Mouse (Mus musculus): ENCODE data around the gene Ezh1.
"Not testable (repeated sequence)": the region's sequence is repeated elsewhere in the genome, so short reads cannot be mapped to it uniquely, and the experiment has no call there.

Ezh1 gene

GRCm38 (mm10) chr11:101167963-101168300 is 58.3 kb downstream of the Ezh1 start:
- no peak for DNase-seq

- no peak for DNase-seq
These were observed 58.9 kb downstream of the Ezh1 start for GRCm38 (mm10) chr11:101167211-101167962.

- no peak for DNase-seq
These were observed 59.9 kb downstream of the Ezh1 start for GRCm38 (mm10) chr11:101166357-101166756.

DNA sequence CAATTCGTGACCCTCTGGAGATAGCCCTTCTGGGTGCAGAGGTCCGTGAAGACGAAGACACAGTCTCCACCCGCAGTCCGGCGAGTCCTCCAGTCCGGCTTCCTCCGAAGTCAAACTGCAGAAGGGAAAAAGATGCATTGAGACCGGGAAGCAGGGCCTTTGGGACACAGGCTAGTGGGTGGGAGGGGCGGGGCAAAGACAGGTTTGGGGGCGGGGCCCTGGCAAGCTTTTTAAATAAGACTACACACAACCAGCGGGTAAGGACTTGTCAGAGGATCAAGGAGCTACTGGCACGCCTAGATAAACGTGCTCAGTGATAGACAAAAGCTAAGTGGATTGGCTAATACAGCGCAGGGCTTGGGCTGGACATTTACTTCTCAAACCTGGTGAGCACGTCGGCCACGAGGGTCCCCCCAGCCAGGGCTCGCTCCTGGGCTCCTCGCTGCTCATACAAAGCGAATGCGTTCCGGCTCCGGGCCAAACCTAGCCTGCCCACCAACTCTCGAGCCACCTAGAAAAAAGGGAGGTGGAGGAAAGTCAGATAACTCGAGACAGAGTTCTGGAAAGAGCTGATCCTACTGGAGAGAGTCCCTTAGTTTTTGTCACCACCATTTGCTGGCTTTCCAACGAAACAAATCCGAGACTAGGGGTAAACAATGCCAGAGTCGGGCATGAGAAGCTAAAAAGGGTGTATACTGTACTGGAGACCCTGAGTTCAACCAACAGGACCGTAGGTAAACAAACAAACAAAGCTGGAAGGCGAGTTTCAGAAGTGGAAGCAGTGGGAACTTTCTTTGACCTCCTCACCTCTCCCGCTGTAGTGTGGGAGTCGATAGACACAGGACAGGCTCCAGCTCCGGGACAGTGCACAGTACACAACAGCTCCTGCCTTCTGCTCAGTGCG is 61.3 kb downstream of the Ezh1 start:
- DNase-seq, result no peak

- no peak for DNase-seq
These were observed 62.0 kb downstream of the Ezh1 start for GRCm38 (mm10) chr11:101164351-101164665.

DNA sequence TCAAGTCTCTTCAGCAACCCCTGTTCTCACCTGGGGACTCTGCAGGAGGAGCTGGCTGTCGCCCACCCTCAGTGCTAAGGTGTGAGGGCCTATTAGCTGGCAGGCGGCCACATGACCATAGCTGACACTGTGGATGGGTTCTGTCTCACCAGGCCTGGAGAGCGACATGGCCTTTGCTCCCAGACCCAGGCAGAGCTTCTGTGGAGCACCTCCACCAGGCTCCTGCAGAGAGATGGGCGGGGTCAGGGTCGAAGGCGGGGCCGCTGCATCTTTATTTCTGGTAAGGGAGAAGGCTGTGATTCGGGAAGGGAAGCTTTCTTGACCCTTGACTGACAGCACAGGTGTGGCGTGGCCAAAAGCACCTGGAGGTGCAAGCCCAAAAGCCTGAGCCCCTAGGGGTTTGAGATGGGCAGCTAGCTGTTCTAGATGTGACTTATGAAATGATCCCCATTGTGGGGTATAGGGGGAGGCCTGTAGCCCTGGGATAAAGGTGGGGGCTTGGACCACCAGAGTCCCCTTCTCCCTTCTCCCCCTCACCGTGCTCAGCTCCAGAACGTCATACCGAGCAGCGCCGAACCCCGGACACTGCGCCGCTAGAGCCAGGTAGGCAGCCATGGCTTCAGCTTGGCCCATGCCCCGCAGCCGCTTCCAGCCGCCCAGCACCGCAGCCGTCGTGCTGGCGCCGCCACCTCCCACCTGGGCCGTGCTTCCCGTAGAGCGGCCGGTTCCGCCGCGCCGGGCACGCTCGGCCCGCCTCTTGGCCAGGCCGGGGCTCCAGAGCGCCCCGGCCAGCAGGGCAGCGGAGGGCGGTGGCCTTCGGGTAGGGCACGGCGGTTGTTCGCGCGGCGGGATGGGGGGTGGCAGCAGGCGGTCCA is 62.5 kb downstream of the Ezh1 start:
- DNase-seq, result no peak

DNA sequence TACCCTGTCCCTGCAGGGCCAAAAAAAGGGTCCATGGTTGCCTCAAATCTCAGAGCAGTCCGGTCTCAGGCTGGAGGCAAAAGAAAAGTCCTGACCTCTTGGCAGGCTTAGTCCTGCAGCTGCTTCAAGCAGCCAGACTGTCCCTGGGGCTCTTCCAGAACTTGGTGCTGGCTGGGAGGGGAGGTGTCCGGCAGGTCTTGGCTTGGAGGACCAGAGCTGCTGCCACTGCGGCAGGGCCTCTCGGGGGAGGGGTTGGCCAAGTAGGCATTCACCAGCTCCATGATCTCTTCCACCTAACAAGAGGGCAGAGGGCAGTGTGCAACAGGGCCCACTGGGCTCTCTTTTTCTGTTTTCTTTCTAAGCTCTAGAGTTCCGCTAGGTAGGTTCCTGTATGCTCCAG is 63.5 kb downstream of the Ezh1 start:
- DNase-seq, result peak in 1 of 2 experiments; percentile 84

- DNase-seq, result no peak
These were observed 64.0 kb downstream of the Ezh1 start for GRCm38 (mm10) chr11:101162301-101162700.

DNA sequence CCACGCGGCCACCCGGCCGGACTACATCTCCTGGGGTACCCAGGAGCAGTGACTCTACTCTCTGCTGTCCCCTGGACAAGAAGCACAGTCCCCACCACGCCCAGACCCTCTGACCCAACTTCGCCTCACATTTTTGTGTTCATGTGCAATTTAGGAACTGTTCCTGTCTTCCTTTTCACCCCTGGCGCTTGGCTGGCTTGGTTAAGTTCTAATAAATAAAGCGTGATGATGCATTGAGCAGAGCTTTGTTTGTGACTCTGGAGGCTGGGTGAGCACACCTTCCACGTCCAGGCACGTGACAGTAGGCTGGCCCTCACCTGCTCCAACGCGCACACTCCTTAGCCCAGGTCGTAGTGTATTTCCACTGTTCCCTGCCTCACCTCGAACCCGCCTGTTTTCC is 64.7 kb downstream of the Ezh1 start:
- DNase-seq, result no peak

GRCm38 (mm10) chr11:101160981-101161505 is 65.2 kb downstream of the Ezh1 start:
- DNase-seq, result not testable (repeated sequence)

DNA sequence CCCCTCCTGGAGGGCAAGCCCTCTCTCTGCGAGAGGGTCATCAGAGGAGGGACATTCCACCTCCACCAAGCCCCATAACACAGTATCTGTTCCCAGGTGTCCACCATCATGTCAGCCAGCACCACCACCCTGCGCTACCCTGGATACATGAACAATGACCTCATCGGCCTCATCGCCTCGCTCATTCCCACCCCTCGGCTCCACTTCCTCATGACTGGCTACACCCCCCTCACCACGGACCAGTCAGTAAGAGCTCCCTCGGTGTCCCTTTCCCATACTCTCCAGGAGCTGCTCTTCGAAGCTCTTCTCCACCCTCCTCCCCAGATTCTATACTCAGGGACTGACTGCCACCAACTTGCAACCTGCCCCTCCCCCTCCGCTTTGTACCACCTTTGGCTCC is 66.1 kb downstream of the Ezh1 start:
- DNase-seq, result not testable (repeated sequence)

GRCm38 (mm10) chr11:101155728-101156371 is 70.4 kb downstream of the Ezh1 start, which contains the start of gene Tubg2:
Tubg2 (plus strand) TSS chr11:101155907.
- peak; percentile 66 to 82 for DNase-seq

- DNase-seq, result no peak
These were observed 71.1 kb downstream of the Ezh1 start for GRCm38 (mm10) chr11:101155151-101155550.

DNA sequence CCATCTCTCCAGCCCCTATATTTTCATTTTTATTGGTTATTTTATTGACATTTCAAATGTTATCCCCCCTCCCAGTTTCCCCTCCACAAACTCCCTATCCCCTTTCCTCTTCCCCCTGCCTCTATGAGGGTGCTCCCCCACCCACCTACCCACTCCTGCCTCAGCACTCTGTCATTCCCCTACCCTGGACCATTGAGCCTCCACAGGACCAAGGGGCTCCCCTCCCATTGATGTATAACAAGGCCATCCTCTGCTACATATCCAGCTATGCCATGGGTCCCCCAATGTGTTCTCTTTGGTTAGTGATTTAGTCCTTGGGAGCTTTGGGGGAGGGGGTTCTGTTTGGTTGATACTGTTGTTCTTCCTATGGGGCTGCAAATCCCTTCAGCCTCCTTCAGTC is 71.6 kb downstream of the Ezh1 start:
- no peak for DNase-seq

- no peak for DNase-seq
These were observed 73.4 kb downstream of the Ezh1 start for GRCm38 (mm10) chr11:101152825-101153224.

DNA sequence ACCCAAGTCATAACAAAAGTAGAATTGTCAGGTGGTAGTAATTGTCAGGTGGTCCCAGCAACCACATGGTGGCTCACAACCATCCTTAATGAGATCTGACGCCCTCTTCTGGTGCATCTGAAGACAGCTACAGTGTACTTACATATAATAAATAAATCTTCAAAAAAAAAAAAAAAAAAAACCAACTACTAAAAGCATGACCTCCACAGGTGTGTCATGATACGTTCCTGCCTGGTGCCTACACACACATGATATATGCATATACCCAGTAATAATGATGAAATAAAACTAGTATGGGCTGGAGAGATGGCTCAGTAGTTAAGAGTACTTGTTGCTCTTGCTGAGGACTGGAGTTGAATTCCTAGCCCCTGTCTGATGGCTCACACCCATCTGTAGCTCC is 75.2 kb downstream of the Ezh1 start:
- DNase-seq, result no peak

- DNase-seq, result peak in 1 of 2 experiments; percentile 67
These were observed 76.8 kb downstream of the Ezh1 start for GRCm38 (mm10) chr11:101149178-101150105.

DNA sequence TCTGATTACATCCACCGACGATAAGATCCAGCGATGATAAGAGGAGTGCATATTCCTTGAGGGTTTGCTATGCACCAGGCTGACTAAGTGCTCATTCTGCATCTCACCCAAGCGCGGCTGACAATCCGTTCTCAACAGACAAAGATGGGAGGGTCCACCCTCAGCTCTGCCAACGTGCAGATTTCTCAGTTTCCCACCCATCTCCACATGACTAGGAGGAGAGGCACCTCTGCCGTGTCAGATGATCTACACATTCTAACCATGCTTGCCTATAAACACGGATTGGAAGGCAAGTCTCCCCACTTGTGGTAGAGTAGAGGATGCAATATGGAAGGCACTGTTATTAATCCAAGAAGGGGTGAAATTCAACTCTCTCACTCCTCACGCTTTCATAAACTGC is 77.5 kb downstream of the Ezh1 start:
- no peak for DNase-seq

- DNase-seq, result no peak
These were observed 79.9 kb downstream of the Ezh1 start for GRCm38 (mm10) chr11:101146377-101146776.

DNA sequence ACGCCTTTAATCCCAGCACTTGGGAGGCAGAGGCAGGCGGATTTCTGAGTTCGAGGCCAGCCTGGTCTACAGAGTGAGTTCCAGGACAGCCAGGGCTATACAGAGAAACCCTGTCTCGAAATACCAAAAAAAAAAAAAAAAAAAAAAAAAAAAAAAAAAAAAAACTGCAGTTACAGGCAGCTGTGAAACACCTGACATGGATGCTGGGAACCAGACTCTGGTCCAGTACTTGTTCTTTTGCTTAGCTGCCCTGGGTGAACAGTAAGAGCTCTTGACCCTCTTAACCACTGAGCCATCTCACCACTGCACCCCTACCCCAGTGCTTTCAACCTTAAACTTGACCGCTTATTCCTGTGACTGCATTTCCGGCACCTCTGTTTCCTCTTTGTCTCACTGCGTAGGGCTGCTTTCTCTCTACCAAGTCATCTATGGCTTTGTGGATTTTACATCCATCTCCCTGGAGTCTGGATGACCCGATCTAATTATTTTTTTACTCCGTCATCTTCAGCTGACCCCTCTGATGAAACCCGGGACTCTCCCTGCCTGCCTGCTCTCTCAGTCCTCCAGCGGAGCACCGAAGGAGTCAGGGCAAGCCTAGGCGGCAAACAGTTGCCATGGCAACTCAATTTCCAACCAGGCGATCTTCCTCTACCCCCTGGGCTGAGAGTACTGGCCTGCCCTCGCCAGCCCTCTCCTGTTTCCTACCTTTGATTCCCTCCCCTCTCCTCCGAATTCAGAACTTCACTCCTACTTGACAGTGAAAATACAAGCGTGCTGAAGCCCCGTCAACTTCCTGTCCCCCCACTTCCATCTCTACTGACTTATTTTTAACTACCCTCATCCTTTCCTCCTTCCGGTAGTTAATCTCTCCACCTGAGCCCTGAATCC is 82.7 kb downstream of the Ezh1 start:
- DNase-seq, result peak in 1 of 2 experiments; percentile 44
